Mouse (Mus musculus) retina, postnatal 7 days (tissue): ENCODE results near the gene Gm43064.

Source experiments
- DNase-seq: peaks from one replicate; pipeline ENCODE4 v3.0.0-alpha.2; 2012; ENCODE audit warnings: low read depth, low spot score

Gm43064 gene

GRCm38 (mm10) chr3:103853804-103854203 is 44.4 kb downstream of the Gm43064 start:
- DNase-seq, result no peak

DNA sequence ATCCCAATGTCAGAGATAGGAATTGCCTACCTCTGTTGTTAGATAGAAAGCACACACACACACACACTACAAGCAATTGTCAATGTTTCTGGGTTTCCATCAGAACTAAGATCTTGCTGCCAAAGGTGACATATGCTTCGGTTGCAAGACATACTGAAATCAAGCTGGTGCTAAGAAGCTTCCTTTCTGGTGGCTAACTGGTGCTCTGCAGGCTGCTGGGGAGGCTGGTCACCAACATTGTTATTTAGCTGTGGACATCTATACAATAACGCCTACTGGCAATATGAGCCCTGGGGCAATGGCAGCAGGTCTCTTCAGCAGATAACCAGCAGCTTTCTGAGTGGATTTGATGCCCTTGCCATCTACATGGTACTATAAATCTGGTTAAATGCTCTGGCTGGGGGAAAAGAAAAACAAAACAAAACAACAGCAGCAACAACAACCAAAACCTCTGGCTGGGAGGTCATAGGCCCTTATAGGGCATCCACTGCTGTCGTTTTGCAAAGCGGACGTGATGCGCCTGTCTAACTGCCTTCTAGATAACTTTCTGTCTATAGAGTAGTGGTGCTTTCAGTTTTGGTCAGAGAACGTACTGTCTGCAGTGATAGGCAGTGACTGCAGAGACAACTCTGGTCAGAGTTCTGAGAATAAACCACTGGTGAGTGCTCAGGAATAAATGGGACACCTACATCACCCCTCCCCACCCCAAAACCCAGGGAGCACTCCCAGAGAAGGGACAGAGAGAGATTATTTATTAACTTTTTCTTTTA is 47.8 kb downstream of the Gm43064 start:
- DNase-seq, result no peak

DNA sequence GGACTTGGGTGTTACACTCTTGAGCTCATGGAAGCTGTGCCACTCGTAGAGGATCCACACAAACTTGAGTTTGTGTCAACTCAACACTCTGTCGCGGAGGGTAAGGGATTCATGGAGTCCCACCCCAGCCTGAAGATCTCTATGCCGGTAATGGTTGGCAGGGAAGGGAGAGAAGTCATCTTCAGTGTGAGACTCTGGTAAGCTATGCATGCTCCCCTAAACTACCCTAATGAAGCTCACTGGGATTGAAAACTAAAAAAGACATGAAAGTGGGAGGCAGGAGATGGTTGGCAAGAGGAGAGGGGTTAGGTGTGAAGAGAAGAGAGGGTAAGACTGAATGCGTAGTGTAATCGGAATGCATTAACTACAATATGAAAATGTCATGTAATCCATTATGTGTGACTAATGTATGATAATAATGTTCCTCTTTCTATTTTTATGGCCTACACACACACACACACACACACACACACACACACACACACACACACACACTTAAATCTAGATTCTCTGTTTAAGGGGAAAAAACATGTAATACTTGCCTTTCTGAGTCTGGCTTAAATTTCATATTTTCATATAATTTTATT is 48.7 kb downstream of the Gm43064 start:
- no peak for DNase-seq

GRCm38 (mm10) chr3:103858881-103859801 is 49.8 kb downstream of the Gm43064 start, which contains the start of gene Ptpn22:
Gene Ptpn22 (plus strand): TSS chr3:103859795.
- DNase-seq, result no peak

DNA sequence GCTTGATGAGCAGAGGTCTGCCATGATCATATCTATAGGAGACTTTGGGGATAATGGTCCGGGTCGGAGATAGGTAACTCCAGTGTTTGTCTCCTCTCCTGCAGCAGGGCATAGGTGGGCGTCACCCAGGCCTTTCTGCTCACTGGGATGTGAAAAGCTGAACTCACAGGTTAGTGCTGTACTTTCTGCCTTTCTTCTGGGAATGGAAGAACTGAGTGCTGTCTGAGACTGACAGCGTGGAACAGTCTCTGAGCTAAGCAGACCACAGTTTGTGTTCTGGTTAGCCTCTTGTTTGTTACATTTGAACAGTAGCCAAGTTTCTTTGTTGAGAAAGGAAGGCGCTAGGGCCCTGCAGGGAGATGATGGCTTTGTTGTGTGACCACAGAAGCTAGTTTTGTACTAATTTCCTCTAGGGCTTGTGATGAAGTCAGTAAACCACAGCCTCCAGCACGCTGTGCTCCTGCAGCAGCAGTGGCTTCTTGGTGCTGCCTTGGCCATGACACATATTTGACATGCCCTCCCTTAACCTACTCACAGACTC is 50.5 kb downstream of the Gm43064 start:
- no peak for DNase-seq

DNA sequence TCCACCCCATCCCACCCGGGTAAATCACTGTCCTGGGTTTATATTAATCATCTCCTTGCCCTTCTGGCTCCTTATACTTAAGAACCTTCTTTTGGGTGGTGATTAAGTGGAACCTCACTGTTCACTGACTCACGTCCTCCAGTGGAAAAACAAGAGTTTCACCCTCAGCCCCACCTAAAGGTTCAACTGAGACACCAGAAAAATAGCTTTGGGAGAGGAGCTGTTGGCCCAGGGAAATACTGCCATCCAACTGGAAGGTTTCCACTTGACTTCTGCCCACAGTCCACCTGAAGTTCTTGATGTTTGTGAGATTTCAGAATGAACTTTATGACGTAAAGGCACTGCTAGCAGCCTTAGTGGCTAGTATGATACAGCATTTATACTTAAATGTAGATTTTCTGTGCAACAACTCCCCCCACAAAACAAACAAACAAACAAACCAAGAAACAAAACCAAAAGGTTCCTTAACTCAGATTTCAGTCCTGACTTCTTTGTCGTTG is 53.4 kb downstream of the Gm43064 start:
- DNase-seq, result no peak

GRCm38 (mm10) chr3:103864200-103864599 is 54.8 kb downstream of the Gm43064 start:
- DNase-seq, result no peak

DNA sequence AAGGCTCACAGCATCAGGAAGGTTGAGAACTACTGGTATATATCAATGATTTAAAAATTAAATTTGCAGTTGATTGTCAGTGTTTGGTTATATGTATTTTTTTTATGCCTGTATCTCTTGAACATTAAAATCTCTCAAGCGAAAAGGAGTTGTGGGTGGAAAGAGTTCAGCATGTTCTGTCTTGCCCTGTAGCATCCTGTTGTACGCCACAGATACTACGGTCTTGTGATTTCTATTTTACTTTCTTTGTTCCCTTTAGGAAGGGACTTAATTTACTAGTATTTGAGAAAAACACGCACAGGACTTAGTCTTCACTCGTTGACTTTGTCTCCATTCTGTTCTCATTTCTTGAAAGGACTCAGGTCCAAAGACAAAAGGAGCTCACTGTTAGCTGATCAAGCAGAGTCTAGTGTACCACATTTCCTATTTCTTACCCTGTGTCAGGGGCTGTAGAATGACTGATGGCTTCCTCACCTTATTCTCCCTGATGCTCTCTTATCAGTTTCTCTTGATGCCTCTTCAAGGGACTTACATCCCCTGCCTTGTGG is 58.1 kb downstream of the Gm43064 start:
- no peak for DNase-seq

DNA sequence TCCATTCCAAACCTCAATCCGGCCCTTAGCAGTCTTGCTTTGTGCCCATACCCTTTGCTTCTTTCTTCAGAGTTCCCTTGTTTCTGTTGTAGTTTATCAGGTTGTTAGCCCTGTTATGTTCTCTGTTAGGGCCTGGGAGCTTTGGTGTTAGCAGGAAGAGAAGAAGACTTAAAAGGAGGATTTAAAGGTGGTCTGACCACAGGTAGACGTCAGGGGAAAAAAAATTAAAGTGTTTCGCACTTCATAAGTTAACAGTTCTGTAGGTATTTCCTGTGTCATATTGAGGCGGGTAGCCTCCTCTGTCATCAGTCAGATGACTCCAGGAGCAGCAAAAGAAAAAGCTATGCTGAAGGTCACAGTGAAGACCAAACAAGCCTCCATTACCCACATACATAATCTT is 58.6 kb downstream of the Gm43064 start:
- no peak for DNase-seq

DNA sequence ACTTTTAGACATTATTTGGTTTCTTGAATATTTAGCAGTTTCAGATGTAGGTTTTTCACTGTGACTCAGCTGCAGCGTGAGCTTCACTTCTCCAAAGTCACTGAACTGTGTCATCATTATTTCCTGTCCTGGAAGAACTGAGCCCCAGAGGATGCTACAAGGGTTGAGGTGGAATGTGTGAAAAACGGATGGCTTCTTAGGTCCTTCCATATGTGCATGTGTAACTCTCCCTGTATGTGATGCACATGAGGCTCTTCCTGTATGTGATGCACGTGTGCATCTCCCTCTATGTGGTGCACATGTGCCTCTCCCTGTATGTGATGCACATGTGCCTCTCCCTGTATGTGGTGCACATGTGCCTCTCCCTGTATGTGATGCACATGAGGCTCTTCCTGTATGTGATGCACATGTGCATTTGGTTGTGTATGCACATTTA is 63.3 kb downstream of the Gm43064 start:
- DNase-seq, result no peak

DNA sequence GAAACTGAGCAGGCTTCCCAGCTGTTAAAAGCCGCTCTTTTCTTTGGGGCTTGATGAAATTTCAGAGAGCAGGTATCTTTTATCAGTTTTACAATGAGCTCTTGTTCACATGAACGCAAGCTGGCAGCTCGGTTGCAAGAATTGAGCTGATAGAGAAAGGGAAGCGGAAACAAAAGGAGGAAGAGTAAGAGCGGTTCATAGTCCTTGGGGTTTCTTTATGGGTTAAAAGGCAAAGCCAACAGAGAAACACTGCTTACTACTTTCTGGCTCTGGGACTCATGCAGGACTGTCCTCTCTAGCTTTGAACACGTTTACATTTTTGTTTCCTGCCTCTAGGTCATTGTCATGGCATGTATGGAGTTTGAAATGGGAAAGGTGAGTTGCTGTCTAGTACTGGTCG is 65.0 kb downstream of the Gm43064 start:
- DNase-seq, result no peak

- DNase-seq, result no peak
Observed at GRCm38 (mm10) chr3:103885946-103886345, 76.6 kb downstream of the Gm43064 start.

DNA sequence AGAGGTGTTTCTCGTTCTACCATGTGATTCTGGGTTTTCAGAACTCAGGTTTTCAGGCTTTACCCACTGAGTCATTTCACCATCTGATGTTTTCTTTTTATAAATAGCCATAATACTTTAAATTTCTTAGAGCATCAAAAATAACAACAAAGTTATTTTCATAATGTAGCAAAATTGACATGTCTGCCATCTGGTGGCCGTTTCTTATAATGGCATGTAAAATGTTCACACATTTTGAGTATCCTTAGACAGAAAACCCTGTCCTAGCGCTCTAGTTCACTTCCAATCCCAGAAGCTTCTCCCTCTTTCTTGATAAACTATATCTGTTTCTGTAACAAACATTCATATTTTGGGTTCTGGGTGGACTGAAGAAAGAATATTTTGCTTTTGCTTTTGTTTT is 78.2 kb downstream of the Gm43064 start:
- peak; percentile 29 for DNase-seq
